Mouse (Mus musculus): Measurements from ENCODE around the gene Ipo9.

Ipo9 gene

GRCm38 (mm10) chr1:135359071-135359470 lies 71.2 kb downstream of the Ipo9 start:
- Histone ChIP-seq H3K27me3 (ENCODE audit: insufficient read depth, low read length) (peaks cover 34% of the 10 kb centered on the region), H3K36me3 (ENCODE audit: insufficient read depth, low read length) (no peaks in the 10 kb centered on the region), H3K9me3 (ENCODE audit: low read length) (no peaks in the 10 kb centered on the region), H3K4me3 (replicated peaks; ENCODE audit: low read length) (no peak overlapping the region), H3K4me1 (replicated peaks; ENCODE audit: low read depth, low read length) (peaks cover 25% of the 10 kb centered on the region)
- TF ChIP-seq POU5F1 (IDR thresholded peaks at IDR 0.05; ENCODE audit: borderline replicate concordance, low read length) = no peak
- no peak for TF ChIP-seq CTCF (conservative IDR thresholded peaks at IDR 0.05; ENCODE audit: low read length)
- no peak for TF ChIP-seq NANOG (IDR thresholded peaks at IDR 0.05; ENCODE audit: borderline replicate concordance, low read length)

- H3K4me1 ChIP-seq (replicated peaks; ENCODE audit: low read depth, low read length) = peaks cover 28% of the 10 kb centered on the region
- H3K4me3 ChIP-seq (replicated peaks; ENCODE audit: low read length) = no peak overlapping the region
- H3K27me3 ChIP-seq (ENCODE audit: insufficient read depth, low read length) = peaks cover 24% of the 10 kb centered on the region
- no peak for TF ChIP-seq POU5F1 (IDR thresholded peaks at IDR 0.05; ENCODE audit: borderline replicate concordance, low read length)
- TF ChIP-seq CTCF (conservative IDR thresholded peaks at IDR 0.05; ENCODE audit: low read length) = no peak
- TF ChIP-seq NANOG (IDR thresholded peaks at IDR 0.05; ENCODE audit: borderline replicate concordance, low read length) = no peak
- H3K36me3 ChIP-seq (ENCODE audit: insufficient read depth, low read length) = no peaks in the 10 kb centered on the region
- H3K9me3 ChIP-seq (ENCODE audit: low read length) = no peaks in the 10 kb centered on the region
Observed at GRCm38 (mm10) chr1:135351953-135352352, 78.3 kb downstream of the Ipo9 start.

DNA sequence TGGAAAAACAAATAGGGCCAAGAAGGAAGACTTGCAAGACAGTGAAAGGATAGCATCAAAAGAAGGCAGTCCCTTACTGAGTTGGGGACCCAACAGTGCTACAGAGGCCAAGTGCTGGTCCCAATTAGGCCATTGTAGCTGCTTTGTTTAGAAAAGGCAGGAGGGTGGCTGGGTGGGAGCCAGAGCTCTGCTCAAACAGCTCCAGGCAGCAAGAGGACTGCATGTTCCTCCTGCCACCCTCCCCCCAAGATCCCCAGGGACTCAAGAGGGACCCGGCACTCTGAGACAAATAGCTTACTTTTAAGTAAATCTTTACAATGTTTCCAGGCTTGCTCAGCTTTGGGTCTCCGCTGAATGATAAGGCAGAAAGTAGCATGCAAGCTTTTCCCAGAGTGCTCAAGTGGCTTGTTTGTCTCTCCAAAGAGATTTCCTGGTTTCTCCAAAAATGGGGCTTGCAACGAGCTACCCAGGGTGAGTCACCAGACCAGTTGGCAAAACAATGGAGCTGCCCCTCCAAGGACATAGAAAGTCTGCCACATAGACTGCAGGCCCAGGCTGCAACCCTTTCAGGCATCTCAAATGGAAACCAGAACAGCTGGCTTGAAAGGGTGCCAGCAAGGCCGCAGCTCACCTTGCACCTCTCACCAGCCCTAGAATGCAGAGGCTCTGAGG lies 82.7 kb downstream of the Ipo9 start:
- H3K27me3 ChIP-seq (ENCODE audit: insufficient read depth, low read length) = no peaks in the 10 kb centered on the region
- H3K4me3 ChIP-seq (replicated peaks; ENCODE audit: low read length) = peak overlapping the region; percentile 35; the same call in 1 of the 2 replicates
- H3K9me3 ChIP-seq (ENCODE audit: low read length) = no peaks in the 10 kb centered on the region
- H3K4me1 ChIP-seq (replicated peaks; ENCODE audit: low read depth, low read length) = peaks cover 48% of the 10 kb centered on the region
- H3K36me3 ChIP-seq (ENCODE audit: insufficient read depth, low read length) = no peaks in the 10 kb centered on the region
- no peak for TF ChIP-seq CTCF (conservative IDR thresholded peaks at IDR 0.05; ENCODE audit: low read length)
- no peak for TF ChIP-seq NANOG (IDR thresholded peaks at IDR 0.05; ENCODE audit: borderline replicate concordance, low read length)
- TF ChIP-seq POU5F1 (IDR thresholded peaks at IDR 0.05; ENCODE audit: borderline replicate concordance, low read length) = no peak

DNA sequence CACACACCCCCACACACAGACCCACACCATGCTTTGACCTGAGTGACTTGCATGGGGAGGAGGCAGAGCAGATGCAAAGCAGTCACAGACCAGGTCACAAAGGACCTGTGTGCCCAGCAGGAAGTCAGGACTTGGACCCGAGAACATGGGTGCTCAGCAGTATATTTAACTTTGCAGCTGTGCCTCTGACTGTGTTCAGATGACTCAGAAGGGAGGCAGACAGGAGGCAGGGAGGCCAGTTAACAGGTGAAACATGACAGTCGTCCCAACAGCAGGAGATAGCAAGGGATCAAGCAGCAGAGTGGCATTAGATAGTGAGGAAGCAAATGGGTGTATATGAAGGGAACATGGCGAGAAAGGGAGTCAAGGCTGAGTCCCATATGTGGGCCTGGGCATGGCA lies 83.4 kb downstream of the Ipo9 start:
- Histone ChIP-seq H3K36me3 (ENCODE audit: insufficient read depth, low read length) (no peaks in the 10 kb centered on the region), H3K4me1 (replicated peaks; ENCODE audit: low read depth, low read length) (peaks cover 48% of the 10 kb centered on the region), H3K9me3 (ENCODE audit: low read length) (no peaks in the 10 kb centered on the region), H3K27me3 (ENCODE audit: insufficient read depth, low read length) (no peaks in the 10 kb centered on the region), H3K4me3 (replicated peaks; ENCODE audit: low read length) (no peak overlapping the region)
- TF ChIP-seq NANOG (IDR thresholded peaks at IDR 0.05; ENCODE audit: borderline replicate concordance, low read length) = no peak
- TF ChIP-seq POU5F1 (IDR thresholded peaks at IDR 0.05; ENCODE audit: borderline replicate concordance, low read length) = no peak
- TF ChIP-seq CTCF (conservative IDR thresholded peaks at IDR 0.05; ENCODE audit: low read length) = no peak

- peaks cover 47% of the 10 kb centered on the region for H3K4me1 ChIP-seq (replicated peaks; ENCODE audit: low read depth, low read length)
- 0 out of 2 replicates have a peak, but pooled peaks cover under 1% of the 10 kb centered on the region for H3K27me3 ChIP-seq (ENCODE audit: insufficient read depth, low read length)
- no peak overlapping the region for H3K4me3 ChIP-seq (replicated peaks; ENCODE audit: low read length)
- no peaks in the 10 kb centered on the region for H3K9me3 ChIP-seq (ENCODE audit: low read length)
- TF ChIP-seq NANOG (IDR thresholded peaks at IDR 0.05; ENCODE audit: borderline replicate concordance, low read length) (no peak), POU5F1 (IDR thresholded peaks at IDR 0.05; ENCODE audit: borderline replicate concordance, low read length) (peak; percentile 92; the same call in 1 of the 2 replicates), CTCF (conservative IDR thresholded peaks at IDR 0.05; ENCODE audit: low read length) (no peak)
- no peaks in the 10 kb centered on the region for H3K36me3 ChIP-seq (ENCODE audit: insufficient read depth, low read length)
Observed at GRCm38 (mm10) chr1:135344026-135344425, 86.3 kb downstream of the Ipo9 start.

DNA sequence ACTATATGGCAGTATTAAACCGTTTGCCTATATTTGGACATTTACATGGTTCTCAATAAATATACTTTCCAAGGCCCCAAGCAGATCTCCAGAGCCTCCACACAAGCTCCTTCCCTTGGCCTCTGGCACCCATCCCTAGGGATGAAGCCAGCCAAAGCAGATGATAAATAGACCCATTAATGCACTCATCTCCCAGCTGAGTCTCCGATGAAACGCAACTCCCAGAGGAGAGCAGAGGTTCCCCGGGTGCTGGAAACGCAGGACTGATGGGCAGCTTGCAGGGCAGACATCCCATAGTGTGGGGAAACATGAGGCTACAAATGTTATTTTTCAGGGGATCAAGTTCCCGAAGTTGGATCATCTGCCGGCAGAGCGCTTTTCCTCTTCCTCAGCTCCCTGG lies 88.4 kb downstream of the Ipo9 start:
- H3K9me3 ChIP-seq (ENCODE audit: low read length) = no peaks in the 10 kb centered on the region
- H3K36me3 ChIP-seq (ENCODE audit: insufficient read depth, low read length) = no peaks in the 10 kb centered on the region
- TF ChIP-seq NANOG (IDR thresholded peaks at IDR 0.05; ENCODE audit: borderline replicate concordance, low read length) (no peak), POU5F1 (IDR thresholded peaks at IDR 0.05; ENCODE audit: borderline replicate concordance, low read length) (no peak), CTCF (conservative IDR thresholded peaks at IDR 0.05; ENCODE audit: low read length) (no peak)
- peaks cover 31% of the 10 kb centered on the region for H3K4me1 ChIP-seq (replicated peaks; ENCODE audit: low read depth, low read length)
- H3K4me3 ChIP-seq (replicated peaks; ENCODE audit: low read length) = no peak overlapping the region
- H3K27me3 ChIP-seq (ENCODE audit: insufficient read depth, low read length) = 0 out of 2 replicates have a peak, but pooled peaks cover 10% of the 10 kb centered on the region
